Mouse (Mus musculus) kidney, embryonic 16.5 days (tissue): ENCODE measurements around the gene Itga3. TPM values are rescaled to one million over a fixed set of nuclear protein-coding genes. Genes with fewer than 3 reads are reported as not detected.

ENCODE experiments used
- ATAC-seq: fragments of 200-750 bp; cut with Nextera tagmentation; 2 replicates; pipeline ENCODE4 v1.8.0; 2017; ENCODE audit warnings: moderate TSS enrichment; ENCODE audit not compliant: low FRiP score, low TSS enrichment
- H3K27ac ChIP-seq: fragments of 300-500 bp; sonication (generic); 2 replicates; pipeline ENCODE4 v1.5.1; 2014; ENCODE audit warnings: low read length
- H3K27me3 ChIP-seq: fragments of 300-500 bp; sonication (generic); 2 replicates; pipeline ENCODE4 v1.6.1; 2014; ENCODE audit warnings: low read length, control low read depth, mixed read lengths; ENCODE audit not compliant: insufficient read depth
- H3K36me3 ChIP-seq: fragments of 300-500 bp; sonication (generic); 2 replicates; pipeline ENCODE4 v1.6.1; 2014; ENCODE audit warnings: low read length, control low read depth, mixed read lengths; ENCODE audit not compliant: insufficient read depth
- H3K4me1 ChIP-seq: fragments of 300-500 bp; sonication (generic); 2 replicates; pipeline ENCODE4 v1.6.1; 2014; ENCODE audit warnings: low read length, control low read depth, mixed read lengths; ENCODE audit not compliant: insufficient read depth
- H3K4me2 ChIP-seq: fragments of 300-500 bp; sonication (generic); replicated peaks from 2 replicates; pipeline ENCODE4 v1.6.1; 2014; ENCODE audit warnings: low read depth, low read length
- H3K4me3 ChIP-seq: fragments of 300-500 bp; sonication (generic); 2 replicates; pipeline ENCODE4 v1.5.1; 2014; ENCODE audit warnings: mild to moderate bottlenecking, low read length
- H3K9ac ChIP-seq: fragments of 300-500 bp; sonication (generic); replicated peaks from 2 replicates; pipeline ENCODE4 v1.6.1; 2014; ENCODE audit warnings: low read length
- H3K9me3 ChIP-seq: fragments of 300-500 bp; sonication (generic); 2 replicates; pipeline ENCODE4 v1.6.1; 2016; ENCODE audit warnings: low read length, control low read depth
- WGBS: fragments of 180-500 bp; shearing (Covaris S2); extraction: QIAGEN DNeasy Blood & Tissue Kit; methylation state at CpG from one replicate; pipeline ENCODE4 v1.1.7; 2014; 5-methylcytosine and 5-hydroxymethylcytosine counted together
- polyA plus RNA-seq: library from polyadenylated mRNA; unstranded; fragments of >200 nt; fragmentation: Nextera tagmentation; extraction: Ambion mirVana; gene quantifications from 2 replicates; pipeline ENCODE4 v1.2.1, GENCODE M21; 2015

Itga3 gene
- polyA plus RNA-seq, 1 experiment from 2014 or later, result 25.8 TPM

GRCm38 (mm10) chr11:95037306-95037705, 39.3 kb downstream of the Itga3 start:
- no peak overlapping the region for H3K27ac ChIP-seq
- no peak overlapping the region for H3K4me3 ChIP-seq
- no peak overlapping the region for H3K9ac ChIP-seq
- WGBS, result 42% methylated on average over 6 of the region's 6 CpGs
- no peak for ATAC-seq
- no peaks in the 10 kb centered on the region for H3K27me3 ChIP-seq
- no peaks in the 10 kb centered on the region for H3K9me3 ChIP-seq
- H3K4me2 ChIP-seq, result no peak overlapping the region
- peaks cover 6% of the 10 kb centered on the region for H3K36me3 ChIP-seq
- H3K4me1 ChIP-seq, result peaks cover 30% of the 10 kb centered on the region

DNA sequence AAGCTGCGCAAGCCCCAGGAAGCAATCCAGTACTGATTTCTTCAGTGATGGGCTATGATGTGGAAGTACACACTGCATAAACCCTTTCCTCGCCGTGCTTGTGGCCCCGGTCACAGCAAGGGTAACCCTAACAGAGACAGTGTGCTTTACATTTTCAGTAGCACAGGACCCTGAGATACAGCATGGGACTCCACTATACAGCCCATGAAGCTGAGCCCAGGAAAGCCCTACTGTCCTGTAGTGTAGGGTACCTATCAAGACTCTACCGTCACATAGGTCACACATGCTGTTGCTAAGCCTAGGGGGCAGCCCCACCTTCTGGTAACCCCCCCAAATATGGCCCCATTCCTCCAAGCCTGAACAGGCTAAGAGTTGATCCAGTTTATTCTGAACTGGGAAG, 40.1 kb downstream of the Itga3 start:
- no peak overlapping the region for H3K4me3 ChIP-seq
- no peak for ATAC-seq

GRCm38 (mm10) chr11:95034902-95035301, 41.7 kb downstream of the Itga3 start:
- Histone ChIP-seq H3K27ac (no peak overlapping the region), H3K9ac (no peak overlapping the region)

More for the DNA sequence above, 40.1 kb downstream of the Itga3 start:
- no peak overlapping the region for H3K9ac ChIP-seq
- peaks cover 24% of the 10 kb centered on the region for H3K4me1 ChIP-seq
- H3K27me3 ChIP-seq, result no peaks in the 10 kb centered on the region
- H3K27ac ChIP-seq, result no peak overlapping the region
- no peak overlapping the region for H3K4me2 ChIP-seq
- H3K36me3 ChIP-seq, result peaks cover 8% of the 10 kb centered on the region
- WGBS, result 94% methylated on average over 5 of the region's 5 CpGs
- H3K9me3 ChIP-seq, result no peaks in the 10 kb centered on the region

DNA sequence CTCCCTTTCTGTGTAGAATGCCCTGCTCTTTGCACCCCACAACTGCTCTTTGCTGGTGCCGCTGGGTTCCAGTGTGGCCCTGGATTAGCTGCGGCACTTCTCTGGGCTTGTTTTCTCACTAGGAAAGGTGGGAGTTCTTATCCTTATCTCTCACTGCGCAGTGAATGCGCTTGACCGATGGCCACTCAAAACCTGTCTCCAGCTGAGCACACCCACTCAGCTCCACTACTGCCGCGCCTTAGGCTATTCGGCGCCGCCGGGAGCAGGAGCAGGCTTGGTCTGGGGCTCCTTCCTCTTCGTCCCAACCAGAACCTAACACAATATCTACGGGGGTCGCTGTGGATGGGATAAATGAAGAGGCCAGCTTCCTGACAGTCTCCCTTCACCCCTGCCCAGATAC, 43.0 kb downstream of the Itga3 start:
- WGBS, result 70% methylated on average over 14 of the region's 14 CpGs
- Histone ChIP-seq H3K9me3 (no peaks in the 10 kb centered on the region), H3K4me1 (peaks cover 13% of the 10 kb centered on the region), H3K4me3 (no peak overlapping the region), H3K36me3 (peaks cover 12% of the 10 kb centered on the region), H3K9ac (no peak overlapping the region), H3K27ac (no peak overlapping the region), H3K4me2 (no peak overlapping the region), H3K27me3 (no peaks in the 10 kb centered on the region)
- ATAC-seq, result no peak

More at GRCm38 (mm10) chr11:95034902-95035301, 41.7 kb downstream of the Itga3 start:
- ATAC-seq, result no peak
- WGBS, result 60% methylated on average over 10 of the region's 10 CpGs
- no peak overlapping the region for H3K4me3 ChIP-seq
- H3K27me3 ChIP-seq, result no peaks in the 10 kb centered on the region
- H3K4me2 ChIP-seq, result no peak overlapping the region
- H3K9me3 ChIP-seq, result no peaks in the 10 kb centered on the region
- peaks cover 10% of the 10 kb centered on the region for H3K36me3 ChIP-seq
- peaks cover 16% of the 10 kb centered on the region for H3K4me1 ChIP-seq

GRCm38 (mm10) chr11:95032945-95033344, 43.7 kb downstream of the Itga3 start:
- H3K4me2 ChIP-seq, result no peak overlapping the region

DNA sequence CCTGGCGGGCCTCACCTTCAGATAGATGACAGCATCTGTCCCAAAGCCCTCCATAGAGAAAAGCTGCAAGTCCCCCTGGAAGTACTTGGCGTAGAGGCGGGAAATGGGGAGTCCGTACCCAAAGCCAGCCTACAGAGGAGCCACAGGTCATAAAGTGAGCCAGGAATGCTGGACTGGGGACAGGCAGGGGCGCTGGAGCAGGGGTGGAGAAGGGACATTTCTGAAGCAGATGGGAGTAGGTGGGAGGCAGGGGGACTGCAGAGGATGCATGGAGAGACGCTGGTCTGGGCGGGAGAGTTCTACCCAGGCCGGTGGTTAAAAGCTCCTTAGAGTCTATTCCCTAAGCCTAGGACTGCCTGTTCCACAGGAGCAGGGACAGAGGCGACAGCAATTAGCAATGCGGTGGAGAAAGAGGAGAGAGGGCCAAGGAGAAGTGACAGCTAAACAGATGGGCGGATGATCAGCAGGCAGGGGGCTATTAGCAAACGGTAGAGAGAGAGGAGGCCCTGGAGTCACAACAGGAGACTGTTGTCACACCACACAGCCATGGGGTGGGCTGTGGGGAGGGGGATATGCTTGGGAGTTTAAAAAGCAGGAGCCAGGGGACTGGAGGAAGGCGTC, 48.6 kb downstream of the Itga3 start:
- WGBS, result 36% methylated on average over 13 of the region's 13 CpGs
- no peak for ATAC-seq
- H3K9me3 ChIP-seq, result no peaks in the 10 kb centered on the region

More at GRCm38 (mm10) chr11:95032945-95033344, 43.7 kb downstream of the Itga3 start:
- H3K9me3 ChIP-seq, result no peaks in the 10 kb centered on the region
- H3K9ac ChIP-seq, result no peak overlapping the region
- 24% methylated on average over 6 of the region's 6 CpGs for WGBS
- peaks cover 13% of the 10 kb centered on the region for H3K4me1 ChIP-seq
- H3K27me3 ChIP-seq, result no peaks in the 10 kb centered on the region
- H3K4me3 ChIP-seq, result no peak overlapping the region
- peaks cover 12% of the 10 kb centered on the region for H3K36me3 ChIP-seq
- no peak overlapping the region for H3K27ac ChIP-seq
- 0 out of 2 replicates have a peak, but pooled peaks have one; percentile 6 for ATAC-seq

GRCm38 (mm10) chr11:95026849-95027248, 49.8 kb downstream of the Itga3 start:
- 0 out of 2 replicates have a peak, but pooled peaks cover 5% of the 10 kb centered on the region for H3K9me3 ChIP-seq
- H3K27me3 ChIP-seq, result no peaks in the 10 kb centered on the region
- H3K27ac ChIP-seq, result peak overlapping the region; percentile 48; the same call in 1 of the 2 replicates
- no peak overlapping the region for H3K4me3 ChIP-seq
- H3K36me3 ChIP-seq, result peaks cover 28% of the 10 kb centered on the region
- no peak overlapping the region for H3K4me2 ChIP-seq
- no peak for ATAC-seq
- peaks cover 31% of the 10 kb centered on the region for H3K4me1 ChIP-seq
- no peak overlapping the region for H3K9ac ChIP-seq
- WGBS, result 89% methylated on average over 6 of the region's 6 CpGs

More for the DNA sequence above, 48.6 kb downstream of the Itga3 start:
- no peak overlapping the region for H3K4me2 ChIP-seq
- no peak overlapping the region for H3K4me3 ChIP-seq
- peaks cover 16% of the 10 kb centered on the region; the same call in 1 of the 2 replicates for H3K36me3 ChIP-seq
- peaks cover 31% of the 10 kb centered on the region for H3K4me1 ChIP-seq
- no peak overlapping the region for H3K9ac ChIP-seq
- no peak overlapping the region for H3K27ac ChIP-seq
- H3K27me3 ChIP-seq, result no peaks in the 10 kb centered on the region

DNA sequence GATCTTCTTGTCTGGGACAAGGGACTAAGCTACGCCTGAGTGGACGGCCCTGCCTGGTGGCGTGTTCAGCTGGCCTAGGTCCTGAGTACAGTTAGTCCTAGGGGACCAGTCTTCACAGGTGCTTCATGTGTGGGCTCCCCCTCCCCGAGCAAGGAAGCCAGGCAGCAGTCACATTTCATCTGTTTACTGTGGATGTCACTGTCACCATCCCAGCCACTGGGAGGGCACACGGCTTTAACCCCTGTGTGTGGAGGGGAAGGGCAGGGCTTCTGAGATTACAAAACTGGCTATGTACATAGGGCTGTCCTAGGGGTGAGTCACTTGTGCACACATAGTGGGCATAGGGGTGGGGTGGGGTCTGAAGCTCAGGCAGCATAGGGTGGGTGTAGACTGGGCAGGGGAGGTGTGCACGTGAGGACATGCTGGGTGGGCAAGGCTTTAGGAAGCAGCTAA, 50.5 kb downstream of the Itga3 start:
- H3K27ac ChIP-seq, result peak overlapping the region; percentile 48; the same call in 1 of the 2 replicates
- peak; percentile 56 for ATAC-seq
- H3K36me3 ChIP-seq, result peaks cover 26% of the 10 kb centered on the region
- no peak overlapping the region for H3K4me3 ChIP-seq
- H3K27me3 ChIP-seq, result no peaks in the 10 kb centered on the region
- H3K9me3 ChIP-seq, result 0 out of 2 replicates have a peak, but pooled peaks cover 5% of the 10 kb centered on the region
- 0 out of 2 replicates have a peak overlapping the region, but pooled peaks have one; percentile 22 for H3K9ac ChIP-seq
- peaks cover 31% of the 10 kb centered on the region for H3K4me1 ChIP-seq
- WGBS, result 39% methylated on average over 6 of the region's 6 CpGs
- H3K4me2 ChIP-seq, result no peak overlapping the region

- H3K36me3 ChIP-seq, result peaks cover 26% of the 10 kb centered on the region
- H3K9ac ChIP-seq, result no peak overlapping the region
- H3K4me1 ChIP-seq, result peaks cover 31% of the 10 kb centered on the region
- ATAC-seq, result peak; percentile 43
- no peak overlapping the region for H3K4me3 ChIP-seq
- 70% methylated on average over 11 of the region's 11 CpGs for WGBS
- H3K27me3 ChIP-seq, result no peaks in the 10 kb centered on the region
- H3K9me3 ChIP-seq, result 0 out of 2 replicates have a peak, but pooled peaks cover 5% of the 10 kb centered on the region
- peak overlapping the region; percentile 76 for H3K27ac ChIP-seq
- H3K4me2 ChIP-seq, result no peak overlapping the region
These were observed 51.2 kb downstream of the Itga3 start for GRCm38 (mm10) chr11:95025227-95026012.
